Mouse (Mus musculus) adrenal gland, postnatal 25 days (tissue): ENCODE measurements around the gene Runx1. TPM values are rescaled to one million over a fixed set of nuclear protein-coding genes. Genes with fewer than 3 reads are reported as not detected.
A peak's percentile ranks its signal among the peaks of the same experiment; 100 is the strongest.

Experiments
- DNase-seq: peaks from one replicate; pipeline ENCODE4 v3.0.0; 2021; ENCODE audit warnings: mixed read lengths
- total RNA-seq: library from RNA; stranded (reverse); gene quantifications from 2 replicates; pipeline ENCODE4 v1.2.3, GENCODE M21; 2021

The Runx1 gene
- total RNA-seq, 1 experiment from 2014 or later: 5.6 TPM

GRCm38 (mm10) chr16:92609717-92610077 is 216.3 kb downstream of the Runx1 start:
- no peak for DNase-seq

- no peak for DNase-seq
Measured at GRCm38 (mm10) chr16:92609006-92609716, 216.8 kb downstream of the Runx1 start.

- no peak for DNase-seq
Measured at GRCm38 (mm10) chr16:92608180-92608960, 217.6 kb downstream of the Runx1 start.

GRCm38 (mm10) chr16:92606491-92606965 is 219.4 kb downstream of the Runx1 start:
- no peak for DNase-seq

- DNase-seq: no peak
Measured at GRCm38 (mm10) chr16:92605606-92606490, 220.1 kb downstream of the Runx1 start.

GRCm38 (mm10) chr16:92602504-92602903 is 223.4 kb downstream of the Runx1 start:
- no peak for DNase-seq

GRCm38 (mm10) chr16:92601270-92601826 is 224.6 kb downstream of the Runx1 start:
- no peak for DNase-seq

GRCm38 (mm10) chr16:92599451-92599850 is 226.5 kb downstream of the Runx1 start:
- no peak for DNase-seq

GRCm38 (mm10) chr16:92597655-92598054 is 228.3 kb downstream of the Runx1 start:
- DNase-seq: no peak

- DNase-seq: no peak
Measured at GRCm38 (mm10) chr16:92592207-92592606, 233.7 kb downstream of the Runx1 start.

GRCm38 (mm10) chr16:92591783-92592182 is 234.2 kb downstream of the Runx1 start:
- no peak for DNase-seq

- DNase-seq: no peak
Measured at GRCm38 (mm10) chr16:92587836-92588235, 238.1 kb downstream of the Runx1 start.

GRCm38 (mm10) chr16:92581767-92582166 is 244.2 kb downstream of the Runx1 start:
- no peak for DNase-seq

GRCm38 (mm10) chr16:92580981-92581380 is 245.0 kb downstream of the Runx1 start:
- DNase-seq: no peak

- DNase-seq: peak; percentile 16
Measured at GRCm38 (mm10) chr16:92578915-92579653, 246.9 kb downstream of the Runx1 start.

GRCm38 (mm10) chr16:92577381-92577780 is 248.6 kb downstream of the Runx1 start:
- no peak for DNase-seq

GRCm38 (mm10) chr16:92575792-92576191 is 250.2 kb downstream of the Runx1 start:
- DNase-seq: no peak

GRCm38 (mm10) chr16:92573193-92573592 is 252.8 kb downstream of the Runx1 start:
- DNase-seq: no peak

- no peak for DNase-seq
Measured at GRCm38 (mm10) chr16:92571246-92571645, 254.7 kb downstream of the Runx1 start.

- DNase-seq: no peak
Measured at GRCm38 (mm10) chr16:92566146-92566545, 259.8 kb downstream of the Runx1 start.

- peak; percentile 84 for DNase-seq
Measured at GRCm38 (mm10) chr16:92565708-92566107, 260.2 kb downstream of the Runx1 start.
